Mouse (Mus musculus) myocyte (in vitro differentiated cells): ENCODE measurements around the gene Nit1.

Source experiments
- E2F4 ChIP-seq: IDR thresholded peaks from one replicate; pipeline ENCODE4 v1.6.1; 2011; ENCODE audit warnings: mild to moderate bottlenecking, control low read depth, moderate library complexity; ENCODE audit not compliant: insufficient read depth
- POLR2A ChIP-seq: IDR thresholded peaks from one replicate; pipeline ENCODE4 v1.6.1; 2011; ENCODE audit warnings: low read depth, mild to moderate bottlenecking, control low read depth, moderate library complexity; ENCODE audit not compliant: insufficient read length
- USF1 ChIP-seq: IDR thresholded peaks from one replicate; pipeline ENCODE4 v1.6.1; 2011; ENCODE audit warnings: low read depth, mild to moderate bottlenecking, control low read depth, moderate library complexity

DNA sequence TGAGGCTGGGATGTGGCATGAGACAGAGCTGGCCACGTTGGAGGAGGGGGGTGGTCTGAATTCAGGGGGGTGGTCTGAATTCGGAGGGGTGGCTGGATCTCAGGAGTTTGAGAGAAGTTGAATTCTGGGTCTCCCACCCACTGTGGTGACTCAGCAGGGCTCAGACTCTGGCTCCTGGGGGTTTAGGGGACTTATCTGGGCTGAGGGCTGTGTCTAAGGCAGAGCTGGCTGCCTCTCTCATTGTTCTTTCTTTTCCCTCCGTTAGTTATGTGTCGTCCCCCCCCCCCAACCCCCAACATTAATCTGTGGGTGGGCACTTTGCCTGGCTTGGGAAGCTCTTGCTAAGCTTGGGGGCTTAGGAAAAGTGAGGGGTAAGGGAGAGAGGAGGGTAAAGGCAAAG is 28.5 kb upstream of the Nit1 start:
- TF ChIP-seq E2F4 (no peak), USF1 (no peak), POLR2A (no peak)
